Mouse (Mus musculus): ENCODE data around the gene Zfp108.
"Not testable (repeated sequence)": the region's sequence is repeated elsewhere in the genome, so short reads cannot be mapped to it uniquely, and the experiment has no call there.

Zfp108 gene

DNA sequence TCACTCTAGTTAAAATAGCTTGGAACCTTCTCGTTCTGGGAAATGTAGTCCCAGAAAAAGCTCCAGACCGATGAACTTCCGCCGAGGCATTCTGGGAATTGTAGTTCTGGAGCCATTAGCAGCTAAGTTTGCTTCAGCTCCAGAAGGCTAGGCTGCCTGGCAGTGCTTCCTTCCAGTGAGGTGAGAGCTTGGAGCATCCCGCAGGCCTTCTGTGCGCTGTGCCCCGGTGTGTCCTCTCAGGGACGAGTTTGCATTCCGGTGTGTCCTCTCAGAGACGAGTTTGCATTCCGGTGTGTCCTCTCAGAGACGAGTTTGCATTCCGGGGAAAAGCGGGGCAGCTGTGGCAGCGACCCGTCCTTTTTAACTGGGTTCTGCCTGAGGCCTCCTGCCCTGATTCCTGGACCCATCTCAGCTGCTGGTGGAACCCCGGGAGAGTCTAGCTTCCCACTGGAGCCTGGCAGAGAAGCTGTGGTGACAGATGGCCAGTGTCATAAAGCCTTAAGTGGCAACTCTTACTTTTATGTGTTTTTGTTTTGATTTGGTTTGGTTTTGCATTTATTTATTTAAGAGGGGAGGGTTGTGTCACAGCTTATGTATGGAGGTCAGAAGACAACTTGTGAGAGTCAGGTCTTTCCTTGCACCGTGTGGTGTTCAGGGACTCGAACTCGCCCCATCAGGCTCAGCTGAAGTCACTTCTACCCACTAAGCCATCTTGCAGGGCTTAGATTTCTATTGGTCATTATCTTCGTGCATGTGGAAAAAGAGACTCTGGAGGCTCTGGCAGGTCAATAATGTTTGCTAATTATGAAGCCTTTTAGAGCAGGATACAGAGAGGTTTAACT is at the start of gene Zfp108:
Gene Zfp108 (plus strand): TSS at position 162 of the 842 bp plus-strand sequence.
- DNase-seq (ENCODE audit: low spot score): peak; percentile 72

GRCm38 (mm10) chr7:24207488-24208261 is 46.9 kb upstream of the Zfp108 start:
- DNase-seq (ENCODE audit: low spot score): peak; percentile 60

DNA sequence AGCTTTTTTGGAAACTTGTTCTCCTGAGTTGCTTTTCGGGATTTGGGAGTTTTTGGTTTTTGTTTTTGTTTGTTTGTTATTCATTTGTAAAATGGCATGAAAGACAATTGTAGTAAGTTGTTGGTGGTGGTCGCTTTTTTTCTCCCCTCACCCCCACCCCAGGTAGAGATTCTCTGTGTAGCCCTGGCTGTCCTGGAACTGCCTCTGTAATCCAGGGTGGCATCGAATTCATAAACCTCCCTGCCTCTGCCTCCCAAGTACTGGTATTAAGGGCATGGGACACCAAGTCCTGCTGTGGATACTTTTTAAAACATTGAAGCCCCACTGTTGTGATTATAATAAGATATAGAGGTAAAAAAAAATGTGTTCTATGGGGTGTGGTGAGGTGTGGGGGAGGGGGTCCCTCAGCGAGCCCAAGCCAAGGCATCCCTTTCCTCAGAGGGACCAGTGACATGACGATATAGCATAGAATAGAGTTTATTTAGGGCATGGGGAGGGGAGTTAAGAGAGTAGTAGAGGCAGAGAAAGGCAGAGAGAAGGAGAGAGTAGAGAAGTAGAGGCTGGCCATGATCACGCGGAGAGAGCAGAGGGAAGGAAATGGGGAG is 46.2 kb upstream of the Zfp108 start:
- no peak for DNase-seq (ENCODE audit: low spot score)

GRCm38 (mm10) chr7:24210296-24210695 is 44.3 kb upstream of the Zfp108 start:
- no peak for DNase-seq (ENCODE audit: low spot score)

GRCm38 (mm10) chr7:24211343-24211742 is 43.3 kb upstream of the Zfp108 start, which contains the start of gene Zfp111:
Gene Zfp111 (minus strand): TSS chr7:24211443.
- DNase-seq (ENCODE audit: low spot score): no peak

DNA sequence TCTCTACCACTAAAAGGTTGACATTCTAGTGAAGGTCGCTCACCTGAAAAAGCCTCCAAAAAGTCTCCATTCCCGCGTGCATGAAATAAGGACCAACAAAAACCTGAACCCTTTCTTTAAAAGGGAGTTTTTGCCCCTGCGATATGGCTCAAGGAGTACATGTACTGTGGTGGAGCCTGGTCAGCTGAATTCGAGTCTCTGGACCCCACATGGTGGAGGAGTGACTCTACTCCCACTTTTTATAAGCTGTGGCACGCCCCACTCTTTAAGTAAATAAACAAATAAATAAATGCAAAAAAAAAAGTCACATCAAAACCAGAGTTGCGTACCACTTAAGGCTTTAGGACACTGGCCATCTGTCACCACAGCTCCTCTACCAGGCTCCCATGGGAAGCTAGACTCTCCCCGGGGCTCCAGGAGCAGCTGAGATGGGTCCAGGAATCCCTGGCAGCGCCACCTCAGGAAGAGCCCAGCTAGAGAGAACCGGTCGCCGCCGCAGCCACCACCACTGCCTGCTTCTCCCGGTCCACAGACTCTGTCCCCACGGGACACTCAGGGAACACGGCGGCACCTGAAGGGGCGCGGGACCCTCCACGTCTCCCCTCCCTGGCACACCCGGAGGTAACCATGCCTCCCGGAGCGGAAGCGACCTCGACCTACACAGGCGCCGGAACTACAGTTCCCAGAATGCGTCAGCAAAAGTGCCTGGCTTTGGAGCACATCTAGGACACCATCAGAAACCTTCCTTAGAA is 17.4 kb upstream of the Zfp108 start, which contains the start of gene Zfp109:
Gene Zfp109 (minus strand): TSS at position 521 of the 752 bp plus-strand sequence.
- peak; percentile 61 for DNase-seq (ENCODE audit: low spot score)

GRCm38 (mm10) chr7:24253779-24254615 is 597 bp upstream of the Zfp108 start:
- no peak for DNase-seq (ENCODE audit: low spot score)

- DNase-seq (ENCODE audit: low spot score): no peak
Observed at GRCm38 (mm10) chr7:24259306-24259999, 4.9 kb downstream of the Zfp108 start.

- DNase-seq (ENCODE audit: low spot score): no peak
Observed at GRCm38 (mm10) chr7:24260000-24260312, 5.4 kb downstream of the Zfp108 start.

DNA sequence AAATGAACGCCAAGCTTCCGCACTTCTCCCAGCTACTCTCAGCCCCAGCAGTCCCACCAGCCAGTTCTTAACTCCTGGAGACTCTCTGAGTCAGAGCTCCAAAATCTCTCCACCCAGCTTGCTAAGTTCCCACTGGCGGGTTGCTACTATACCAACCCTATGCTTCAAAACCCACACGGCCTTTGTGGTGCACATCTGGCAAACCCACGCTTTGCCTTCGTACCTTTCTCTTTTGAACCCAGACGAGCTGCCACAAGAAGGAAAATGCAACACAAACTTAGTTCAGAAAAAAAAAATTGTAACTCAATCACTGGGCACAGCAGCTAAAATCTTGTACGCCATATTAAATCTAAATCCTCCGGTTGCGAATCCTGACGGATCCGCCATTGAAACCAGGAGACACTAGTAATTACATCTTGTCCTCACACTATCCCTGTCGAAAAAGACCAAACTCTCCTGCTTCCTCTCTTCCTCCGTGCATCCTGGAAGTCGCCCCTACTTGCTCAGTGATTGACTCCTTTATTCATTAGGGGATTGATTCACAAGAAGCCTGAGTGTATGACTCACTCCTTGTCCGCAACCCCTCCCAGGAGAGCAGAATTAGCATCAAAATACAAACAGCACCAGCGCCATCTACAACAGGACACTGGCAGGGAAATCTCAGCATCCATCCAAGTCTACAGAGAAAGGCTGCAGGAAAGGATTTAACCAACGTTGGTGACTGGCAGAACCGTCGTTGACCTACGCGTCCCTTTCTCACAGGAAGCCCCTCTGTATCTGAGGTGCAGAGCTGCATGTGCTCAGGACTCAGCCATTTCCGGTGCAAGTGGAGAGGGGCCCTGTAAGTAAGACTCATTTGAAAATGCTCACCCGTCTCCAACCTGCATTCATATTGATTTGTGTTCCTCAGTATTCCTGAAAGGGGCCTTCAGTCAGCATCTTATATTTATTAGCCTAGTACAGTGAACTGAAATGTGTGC is 13.9 kb downstream of the Zfp108 start:
- DNase-seq (ENCODE audit: low spot score): no peak

GRCm38 (mm10) chr7:24269256-24269655 is 14.7 kb downstream of the Zfp108 start:
- no peak for DNase-seq (ENCODE audit: low spot score)

- no peak for DNase-seq (ENCODE audit: low spot score)
Observed at GRCm38 (mm10) chr7:24269667-24270287, 15.2 kb downstream of the Zfp108 start.

DNA sequence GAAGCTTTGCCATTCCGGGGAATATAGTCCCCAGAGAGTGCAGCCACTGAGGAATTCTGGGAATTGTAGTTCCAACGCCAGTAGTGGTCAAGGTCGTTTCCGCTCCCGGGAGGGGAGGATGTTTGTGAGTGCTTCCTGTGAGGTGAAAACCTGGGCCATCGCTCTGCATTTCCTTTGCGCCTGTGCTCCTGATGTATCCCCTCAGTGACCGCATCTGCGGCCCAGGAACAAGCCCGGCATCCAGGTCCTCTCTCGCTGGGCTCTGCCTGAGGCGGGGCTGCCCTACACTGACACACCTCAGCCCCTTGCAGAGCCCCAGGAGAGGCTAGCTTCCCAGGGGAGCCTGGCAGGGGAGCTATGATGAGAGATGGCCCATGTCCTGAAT is 15.7 kb downstream of the Zfp108 start, which contains the start of gene Zfp93:
Gene Zfp93 (plus strand): TSS at position 133 of the 385 bp plus-strand sequence.
- peak; percentile 71 for DNase-seq (ENCODE audit: low spot score)

DNA sequence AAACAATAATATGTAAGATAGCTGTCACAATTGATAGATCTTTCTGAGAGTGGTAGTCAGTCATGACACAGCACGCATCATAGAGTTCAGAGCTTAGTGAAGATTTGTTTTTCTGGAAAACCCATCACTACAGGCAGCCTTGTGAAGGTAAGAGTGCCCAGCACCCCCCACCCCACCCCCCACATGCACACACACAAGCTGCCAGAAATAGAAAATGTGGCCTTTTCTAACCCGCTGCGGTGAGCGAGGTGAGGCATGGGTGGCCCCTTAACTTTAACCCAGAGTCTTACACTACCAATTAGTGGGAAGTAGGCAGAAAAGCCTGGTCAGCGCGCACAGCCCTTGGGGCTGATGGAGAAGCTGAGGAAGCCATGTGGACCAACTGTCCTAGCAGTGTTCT is 16.6 kb downstream of the Zfp108 start:
- no peak for DNase-seq (ENCODE audit: low spot score)

- DNase-seq (ENCODE audit: low spot score): no peak
Observed at GRCm38 (mm10) chr7:24274456-24274855, 19.9 kb downstream of the Zfp108 start.

DNA sequence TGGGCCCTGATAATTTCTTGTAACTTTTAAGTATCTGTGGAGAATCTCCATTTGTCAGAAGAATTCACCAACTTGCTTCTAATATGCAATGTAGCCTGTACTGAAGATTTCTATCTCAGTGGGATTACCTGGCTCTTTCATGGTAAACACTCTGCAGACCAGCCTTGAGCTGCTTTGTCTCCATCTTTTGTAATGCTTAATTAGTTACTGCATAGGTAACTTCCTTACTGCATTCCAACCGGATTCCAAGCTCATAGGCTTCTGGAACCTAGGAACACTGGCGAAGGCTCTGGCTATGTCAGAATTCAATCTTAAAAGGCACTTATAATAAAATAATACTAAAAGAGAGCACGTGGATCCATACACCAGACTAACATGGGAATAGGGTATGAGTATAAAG is 24.2 kb downstream of the Zfp108 start:
- DNase-seq (ENCODE audit: low spot score): not testable (repeated sequence)

GRCm38 (mm10) chr7:24280031-24280857 is 25.6 kb downstream of the Zfp108 start:
- no peak for DNase-seq (ENCODE audit: low spot score)

DNA sequence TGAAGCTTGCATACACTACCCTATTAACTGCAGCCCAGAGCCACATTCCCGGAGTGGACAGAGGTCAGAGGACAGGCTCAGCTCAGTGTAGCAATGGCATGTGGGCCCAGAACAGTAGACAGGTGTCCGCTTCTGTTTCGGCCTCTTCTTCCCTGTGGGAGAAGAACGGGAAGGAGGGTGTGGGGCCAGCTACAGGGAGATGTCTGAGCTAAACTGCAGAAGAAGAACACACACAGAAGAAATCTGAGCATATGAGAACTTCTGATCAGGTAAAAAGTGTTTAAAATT is 26.2 kb downstream of the Zfp108 start:
- no peak for DNase-seq (ENCODE audit: low spot score)
